Mouse (Mus musculus): Measurements from ENCODE around the gene Gm19668.
"Not testable (repeated sequence)": the region's sequence is repeated elsewhere in the genome, so short reads cannot be mapped to it uniquely, and the experiment has no call there.

Gene Gm19668

GRCm38 (mm10) chr10:77771225-77771624 is 27.7 kb downstream of the Gm19668 start, which contains the start of gene Gm3238:
TSS of gene Gm3238 (minus strand) at chr10:77771325.
- DNase-seq (ENCODE audit: low read depth in 1 of 2, low spot score in 2 of 2) = not testable (repeated sequence)

- no peak for DNase-seq (ENCODE audit: low read depth in 1 of 2, low spot score in 2 of 2)
Measured at GRCm38 (mm10) chr10:77769727-77770126, 29.2 kb downstream of the Gm19668 start.

- DNase-seq (ENCODE audit: low read depth in 1 of 2, low spot score in 2 of 2) = not testable (repeated sequence)
Measured at GRCm38 (mm10) chr10:77759582-77759981, 39.4 kb downstream of the Gm19668 start, which contains the start of gene Gm3233. TSS of gene Gm3233 (minus strand) at chr10:77759682.

- no peak for DNase-seq (ENCODE audit: low read depth in 1 of 2, low spot score in 2 of 2)
Measured at GRCm38 (mm10) chr10:77753448-77753847, 45.5 kb downstream of the Gm19668 start.

GRCm38 (mm10) chr10:77752312-77752711 is 46.6 kb downstream of the Gm19668 start:
- not testable (repeated sequence) for DNase-seq (ENCODE audit: low read depth in 1 of 2, low spot score in 2 of 2)

GRCm38 (mm10) chr10:77751254-77751653 is 47.7 kb downstream of the Gm19668 start, which contains the start of gene Gm9736:
TSS of gene Gm9736 (minus strand) at chr10:77751354.
- not testable (repeated sequence) for DNase-seq (ENCODE audit: low read depth in 1 of 2, low spot score in 2 of 2)

- DNase-seq (ENCODE audit: low read depth in 1 of 2, low spot score in 2 of 2) = not testable (repeated sequence)
Measured at GRCm38 (mm10) chr10:77750686-77751085, 48.2 kb downstream of the Gm19668 start.

All from monocyte, adult 2 months (primary cell).